Mouse (Mus musculus) thymus, postnatal 4 days (tissue): ENCODE measurements at regions not wholly inside any gene's neighbourhood (a gene's known extent, or its start where the extent isn't known, plus 50 kb on each side); places are given as distances from the start of the nearest gene placed in this dataset.
"Not testable (repeated sequence)": the region's sequence is repeated elsewhere in the genome, so short reads cannot be mapped to it uniquely, and the experiment has no call there.

Source experiments
- DNase-seq: peaks from one replicate; pipeline ENCODE4 v3.0.0; 2021

DNA sequence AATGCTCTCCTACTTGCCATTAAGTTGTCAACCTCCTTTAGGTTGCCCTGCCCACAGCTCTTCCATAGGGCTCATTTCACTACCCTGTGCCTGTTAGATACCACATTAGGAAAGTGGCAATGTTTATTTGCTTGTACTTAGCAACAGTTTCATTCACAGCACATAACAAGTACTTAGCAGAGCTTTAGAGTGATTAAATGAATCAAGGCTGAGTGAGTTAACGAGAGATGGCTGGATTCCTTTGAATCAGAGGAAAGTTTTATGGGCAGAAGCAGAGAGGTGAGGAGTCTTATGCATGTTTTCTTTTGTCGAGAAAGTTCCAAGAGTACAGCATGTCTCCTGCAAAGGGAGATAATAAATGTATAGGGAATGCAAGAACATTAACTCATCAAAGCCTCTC, 60.5 kb downstream of the Ptgs2 start:
- DNase-seq, result no peak

DNA sequence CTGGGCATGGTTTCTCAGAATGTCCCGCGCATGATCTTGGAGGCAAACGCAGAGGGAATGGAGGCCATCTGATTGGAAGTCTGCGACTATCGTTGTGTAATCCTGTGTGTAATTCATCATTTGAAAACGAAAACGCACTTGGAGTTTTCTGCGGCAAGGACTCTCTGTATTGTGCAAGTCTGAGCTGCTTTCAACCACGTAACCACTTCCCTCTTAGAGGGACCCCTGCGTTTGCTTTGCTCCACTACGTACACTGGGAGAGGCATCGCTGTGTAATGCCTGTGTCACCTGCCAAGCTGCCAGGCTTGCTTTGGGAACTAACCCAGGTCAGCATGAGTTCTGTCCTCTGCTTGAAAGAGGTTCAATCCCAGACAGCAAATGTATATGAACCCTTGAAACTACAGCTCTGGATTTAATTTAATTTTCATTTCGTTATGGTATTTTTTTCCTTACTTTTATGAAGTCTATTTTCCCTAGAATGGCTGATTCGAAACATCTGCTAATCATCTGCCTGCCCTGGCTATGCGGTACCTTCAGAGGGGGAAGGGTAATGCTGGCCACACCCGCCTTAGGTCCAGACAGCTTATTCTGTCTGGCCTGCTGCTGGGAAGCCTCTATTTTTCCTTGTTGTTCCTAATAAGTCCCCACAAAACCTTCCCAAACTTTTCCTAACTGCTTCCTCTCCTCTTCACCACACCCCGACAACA, 65.2 kb downstream of the Ptgs2 start:
- DNase-seq, result peak; percentile 17

- DNase-seq, result no peak
Observed at GRCm38 (mm10) chr1:150165597-150165973, 65.8 kb downstream of the Ptgs2 start.

DNA sequence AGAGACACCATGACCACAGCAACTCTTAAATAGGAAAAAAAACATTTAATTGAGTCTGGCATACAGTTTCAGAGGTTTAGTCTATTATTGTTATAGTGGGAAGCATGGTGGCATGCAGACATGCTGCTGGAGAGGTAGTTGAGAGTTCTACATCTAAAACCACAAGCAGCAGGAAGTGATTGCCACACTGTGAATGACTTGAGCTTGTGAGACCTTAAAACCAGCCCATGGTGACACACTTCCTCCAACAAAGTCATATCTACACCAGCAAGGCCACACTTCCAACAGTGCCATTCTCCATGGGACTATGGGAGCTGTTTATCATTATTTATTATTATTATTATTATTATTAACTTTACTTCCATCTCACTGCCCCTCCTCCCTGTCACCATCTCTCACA, 67.3 kb downstream of the Ptgs2 start:
- DNase-seq, result no peak

DNA sequence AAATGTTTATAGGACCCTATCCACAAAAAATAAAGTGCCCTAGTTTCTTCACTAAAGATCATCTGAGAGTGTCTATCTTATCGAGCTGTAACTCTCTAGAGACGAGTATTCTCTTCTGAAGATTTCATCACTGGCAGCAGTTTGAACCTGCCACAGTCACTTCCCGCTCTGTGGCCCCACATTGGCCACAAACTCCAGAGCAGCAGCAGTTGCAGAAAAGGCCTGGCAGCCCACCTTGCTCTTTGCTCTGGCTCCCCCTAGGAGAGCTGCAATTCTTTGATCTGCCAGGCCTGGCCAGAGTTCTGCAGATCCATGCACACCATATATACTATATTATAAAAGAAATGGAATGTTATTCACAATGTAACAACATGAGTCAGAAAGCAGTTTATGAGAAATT, 74.4 kb downstream of the Ptgs2 start:
- DNase-seq, result no peak

- no peak for DNase-seq
Observed at GRCm38 (mm10) chr1:150177029-150177740, 77.4 kb downstream of the Ptgs2 start.

GRCm38 (mm10) chr1:150202022-150202421, 102.2 kb downstream of the Ptgs2 start:
- DNase-seq, result no peak

DNA sequence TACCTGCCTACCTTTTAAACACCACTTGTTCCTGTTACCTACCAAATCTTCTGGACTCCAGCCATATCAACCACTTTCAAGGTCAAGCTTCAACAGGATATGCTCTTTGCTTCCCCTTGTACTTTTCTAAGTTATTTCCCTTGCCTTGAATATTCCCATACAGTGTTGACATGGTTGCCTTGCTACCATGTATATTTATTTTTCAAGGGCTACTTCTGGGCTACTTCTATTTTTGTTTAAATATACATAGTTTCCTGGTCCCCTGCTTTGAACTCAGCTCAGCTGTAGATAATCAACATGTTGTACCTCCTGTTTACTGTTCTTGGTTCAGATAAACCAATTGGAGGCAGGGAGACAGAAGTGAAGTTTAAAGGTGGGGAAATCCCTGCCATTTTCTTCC, 106.8 kb upstream of the Pdc start:
- no peak for DNase-seq

- DNase-seq, result no peak
Observed at GRCm38 (mm10) chr1:150216672-150217071, 102.5 kb upstream of the Pdc start.

GRCm38 (mm10) chr1:150218802-150219201, 100.4 kb upstream of the Pdc start:
- DNase-seq, result no peak

GRCm38 (mm10) chr1:150225529-150225928, 93.7 kb upstream of the Pdc start:
- DNase-seq, result no peak

DNA sequence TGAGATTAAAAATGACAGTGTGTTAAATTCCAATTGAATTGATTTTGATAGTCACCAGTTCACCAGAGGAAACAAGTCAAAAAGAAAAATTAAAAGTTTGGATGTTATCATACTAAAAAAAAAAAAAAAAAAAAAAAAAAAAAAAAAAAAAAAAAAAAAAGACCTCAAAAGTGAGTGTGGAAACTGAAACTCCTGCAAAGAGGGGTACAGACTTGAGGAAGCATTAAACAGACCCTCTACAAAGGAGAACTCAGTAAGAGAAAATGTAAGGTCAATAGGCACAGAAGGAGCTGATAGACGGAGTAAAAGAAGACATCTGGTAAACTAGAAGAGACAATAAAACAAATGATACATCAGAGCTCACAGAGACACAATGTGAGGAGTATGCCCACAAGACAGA, 79.7 kb upstream of the Pdc start:
- not testable (repeated sequence) for DNase-seq

- no peak for DNase-seq
Observed at GRCm38 (mm10) chr1:150240110-150240509, 79.1 kb upstream of the Pdc start.

- DNase-seq, result no peak
Observed at GRCm38 (mm10) chr1:150241153-150241552, 78.1 kb upstream of the Pdc start.

GRCm38 (mm10) chr1:150242108-150242507, 77.1 kb upstream of the Pdc start:
- DNase-seq, result no peak

DNA sequence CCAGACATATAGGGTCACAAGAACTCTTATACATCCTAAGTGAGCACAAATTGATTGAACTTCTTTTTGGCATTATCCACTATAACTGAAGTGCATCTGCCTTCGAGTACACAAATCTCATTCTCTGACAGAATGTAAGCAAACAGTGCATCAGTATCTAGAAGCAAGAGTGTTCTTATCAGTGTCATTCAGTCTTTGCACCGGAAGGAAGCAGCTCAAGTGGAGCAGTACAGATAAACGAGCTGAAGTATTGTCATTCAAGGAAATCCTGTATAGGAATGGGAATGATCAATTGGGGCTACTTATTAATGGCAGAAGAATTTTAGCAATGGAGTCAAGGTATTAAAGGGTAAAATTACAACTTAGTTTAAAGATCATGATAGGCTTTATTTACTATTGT, 74.3 kb upstream of the Pdc start:
- no peak for DNase-seq

DNA sequence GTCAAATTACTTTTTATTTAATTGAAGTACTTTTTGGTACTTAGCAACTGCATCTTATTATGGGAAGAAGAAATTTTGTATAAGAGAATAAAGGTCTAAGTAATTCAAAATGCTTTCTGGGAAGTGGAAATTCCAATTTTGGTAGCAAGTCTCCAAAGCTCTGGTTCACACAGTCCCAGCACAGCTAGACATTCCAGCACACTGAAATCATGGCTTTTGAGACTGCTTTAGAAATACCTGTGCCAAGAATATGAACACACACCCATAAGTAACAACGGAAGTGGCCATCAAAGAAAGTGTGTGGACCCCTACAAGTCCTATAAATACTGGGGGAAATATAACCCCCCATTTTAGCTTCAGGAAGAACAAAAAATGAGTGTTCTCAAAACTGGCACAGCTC, 67.8 kb upstream of the Pdc start:
- DNase-seq, result no peak

- no peak for DNase-seq
Observed at GRCm38 (mm10) chr1:150251876-150252275, 67.3 kb upstream of the Pdc start.

GRCm38 (mm10) chr1:150257596-150257995, 61.6 kb upstream of the Pdc start:
- DNase-seq, result no peak

DNA sequence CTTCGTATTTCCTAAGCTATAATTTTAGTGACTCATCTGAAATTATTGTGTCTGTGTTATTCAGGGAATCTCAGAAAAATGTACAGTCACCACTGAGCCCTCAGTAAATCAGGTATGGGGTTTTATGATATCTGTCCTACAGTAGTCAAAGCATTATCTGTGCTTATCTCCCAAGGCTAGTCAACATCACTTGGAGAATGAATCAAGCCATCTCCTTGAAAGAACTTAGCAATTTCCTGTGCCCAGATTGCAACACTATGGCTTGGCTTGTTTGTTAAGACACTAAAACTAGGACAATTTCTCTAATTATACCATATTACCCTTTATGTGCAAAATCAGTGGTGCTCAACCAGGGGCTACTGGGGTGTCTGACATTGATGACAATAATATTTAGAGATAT, 58.9 kb upstream of the Pdc start:
- no peak for DNase-seq

DNA sequence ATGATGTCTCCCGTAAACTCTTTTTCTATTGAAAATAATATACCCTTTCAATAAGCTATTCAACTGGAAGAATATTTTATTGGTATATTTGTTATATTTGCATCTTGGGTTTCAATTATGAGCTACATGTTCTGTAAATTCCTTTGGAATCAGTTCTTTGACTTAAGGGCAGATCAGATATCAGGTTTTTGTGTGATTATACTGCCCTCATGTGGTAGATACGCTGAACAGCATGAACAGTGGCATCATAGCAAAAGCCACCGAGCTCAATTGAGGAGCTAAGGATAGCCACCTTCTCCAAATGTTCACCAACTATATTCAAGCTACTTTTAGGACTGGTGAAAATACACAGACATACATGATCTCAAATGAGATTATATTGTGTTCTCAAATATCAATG, 52.7 kb upstream of the Pdc start:
- peak; percentile 4 for DNase-seq

GRCm38 (mm10) chr1:150267003-150267402, 52.2 kb upstream of the Pdc start:
- no peak for DNase-seq
